Mouse (Mus musculus): ENCODE data around the gene Fgfr2. TPM values are rescaled to one million over a fixed set of nuclear protein-coding genes. Genes with fewer than 3 reads are reported as not detected.
A peak's percentile ranks its signal among the peaks of the same experiment; 100 is the strongest.

Gene Fgfr2
- polyA plus RNA-seq, 1 experiment from 2014 or later, result 137 TPM

GRCm38 (mm10) chr7:130854684-130855292 lies 2268.4 kb downstream of the Fgfr2 start:
- no peak overlapping the region for H3K4me2 ChIP-seq (replicated peaks)
- no peak overlapping the region for H3K4me3 ChIP-seq (replicated peaks)
- no peaks in the 10 kb centered on the region for H3K4me1 ChIP-seq
- H3K9ac ChIP-seq, result no peak overlapping the region
- no peak for ATAC-seq (ENCODE audit: insufficient number of reproducible peaks, low FRiP score, low TSS enrichment, low read depth)
- H3K36me3 ChIP-seq, result no peaks in the 10 kb centered on the region
- H3K27ac ChIP-seq (replicated peaks), result no peak overlapping the region
- 72% methylated on average over 4 of the region's 4 CpGs for WGBS
- H3K9me3 ChIP-seq (replicated peaks), result no peaks in the 10 kb centered on the region
- H3K27me3 ChIP-seq, result no peaks in the 10 kb centered on the region

GRCm38 (mm10) chr7:130847164-130847718 lies 2275.9 kb downstream of the Fgfr2 start:
- Histone ChIP-seq H3K4me1 (no peaks in the 10 kb centered on the region), H3K9ac (no peak overlapping the region), H3K9me3 (replicated peaks) (no peaks in the 10 kb centered on the region), H3K4me3 (replicated peaks) (no peak overlapping the region), H3K27me3 (no peaks in the 10 kb centered on the region), H3K4me2 (replicated peaks) (no peak overlapping the region), H3K36me3 (no peaks in the 10 kb centered on the region), H3K27ac (replicated peaks) (no peak overlapping the region)
- 77% methylated on average over 17 of the region's 17 CpGs for WGBS
- ATAC-seq (ENCODE audit: insufficient number of reproducible peaks, low FRiP score, low TSS enrichment, low read depth), result no peak

- 90% methylated on average over 12 of the region's 12 CpGs for WGBS
- Histone ChIP-seq H3K4me3 (replicated peaks) (no peak overlapping the region), H3K9ac (no peak overlapping the region), H3K27ac (replicated peaks) (no peak overlapping the region), H3K36me3 (no peaks in the 10 kb centered on the region), H3K4me1 (peaks cover 18% of the 10 kb centered on the region), H3K9me3 (replicated peaks) (no peaks in the 10 kb centered on the region), H3K4me2 (replicated peaks) (no peak overlapping the region), H3K27me3 (0 out of 2 replicates have a peak, but pooled peaks cover 4% of the 10 kb centered on the region)
- no peak for ATAC-seq (ENCODE audit: insufficient number of reproducible peaks, low FRiP score, low TSS enrichment, low read depth)
Measured at GRCm38 (mm10) chr7:130839380-130840100, 2283.6 kb downstream of the Fgfr2 start.

GRCm38 (mm10) chr7:130838658-130839025 lies 2284.5 kb downstream of the Fgfr2 start:
- ATAC-seq (ENCODE audit: insufficient number of reproducible peaks, low FRiP score, low TSS enrichment, low read depth), result no peak
- Histone ChIP-seq H3K9ac (no peak overlapping the region), H3K9me3 (replicated peaks) (no peaks in the 10 kb centered on the region), H3K4me2 (replicated peaks) (no peak overlapping the region), H3K36me3 (no peaks in the 10 kb centered on the region), H3K4me3 (replicated peaks) (no peak overlapping the region), H3K27ac (replicated peaks) (no peak overlapping the region), H3K4me1 (peaks cover 18% of the 10 kb centered on the region), H3K27me3 (peaks cover 7% of the 10 kb centered on the region; the same call in 1 of the 2 replicates)
- 72% methylated on average over 3 of the region's 3 CpGs for WGBS

- WGBS, result 40% methylated on average over 12 of the region's 12 CpGs
- ATAC-seq (ENCODE audit: insufficient number of reproducible peaks, low FRiP score, low TSS enrichment, low read depth), result no peak
Measured at GRCm38 (mm10) chr7:130837941-130838657, 2285.1 kb downstream of the Fgfr2 start.

GRCm38 (mm10) chr7:130836066-130836465 lies 2287.1 kb downstream of the Fgfr2 start:
- 87% methylated on average over 9 of the region's 9 CpGs for WGBS
- Histone ChIP-seq H3K27me3 (peaks cover 7% of the 10 kb centered on the region; the same call in 1 of the 2 replicates), H3K4me1 (peaks cover 18% of the 10 kb centered on the region), H3K27ac (replicated peaks) (no peak overlapping the region), H3K4me3 (replicated peaks) (no peak overlapping the region), H3K36me3 (no peaks in the 10 kb centered on the region), H3K4me2 (replicated peaks) (no peak overlapping the region), H3K9ac (no peak overlapping the region), H3K9me3 (replicated peaks) (no peaks in the 10 kb centered on the region)
- ATAC-seq (ENCODE audit: insufficient number of reproducible peaks, low FRiP score, low TSS enrichment, low read depth), result no peak

More at GRCm38 (mm10) chr7:130837941-130838657, 2285.1 kb downstream of the Fgfr2 start:
- no peak overlapping the region for H3K4me2 ChIP-seq (replicated peaks)
- H3K4me1 ChIP-seq, result peaks cover 18% of the 10 kb centered on the region
- peaks cover 7% of the 10 kb centered on the region; the same call in 1 of the 2 replicates for H3K27me3 ChIP-seq
- H3K9me3 ChIP-seq (replicated peaks), result no peaks in the 10 kb centered on the region
- H3K27ac ChIP-seq (replicated peaks), result no peak overlapping the region
- no peak overlapping the region for H3K4me3 ChIP-seq (replicated peaks)
- no peak overlapping the region for H3K9ac ChIP-seq
- no peaks in the 10 kb centered on the region for H3K36me3 ChIP-seq

GRCm38 (mm10) chr7:130834958-130835861 lies 2287.9 kb downstream of the Fgfr2 start:
- Histone ChIP-seq H3K4me1 (peaks cover 18% of the 10 kb centered on the region), H3K9me3 (replicated peaks) (no peaks in the 10 kb centered on the region), H3K27me3 (peaks cover 7% of the 10 kb centered on the region; the same call in 1 of the 2 replicates), H3K4me2 (replicated peaks) (no peak overlapping the region), H3K9ac (no peak overlapping the region), H3K27ac (replicated peaks) (no peak overlapping the region), H3K4me3 (replicated peaks) (no peak overlapping the region), H3K36me3 (no peaks in the 10 kb centered on the region)
- whole genome bisulfite sequencing, result 19% methylated on average over 18 of the region's 18 CpGs
- ATAC-seq (ENCODE audit: insufficient number of reproducible peaks, low FRiP score, low TSS enrichment, low read depth), result no peak

GRCm38 (mm10) chr7:130834299-130834698 lies 2288.9 kb downstream of the Fgfr2 start:
- Histone ChIP-seq H3K4me2 (replicated peaks) (no peak overlapping the region), H3K27me3 (peaks cover 7% of the 10 kb centered on the region; the same call in 1 of the 2 replicates), H3K9me3 (replicated peaks) (no peaks in the 10 kb centered on the region), H3K4me1 (peaks cover 18% of the 10 kb centered on the region), H3K27ac (replicated peaks) (no peak overlapping the region), H3K36me3 (no peaks in the 10 kb centered on the region), H3K9ac (no peak overlapping the region), H3K4me3 (replicated peaks) (no peak overlapping the region)
- 15% methylated on average over 21 of the region's 21 CpGs for WGBS
- peak; percentile 95 for ATAC-seq (ENCODE audit: insufficient number of reproducible peaks, low FRiP score, low TSS enrichment, low read depth)

GRCm38 (mm10) chr7:130831586-130831985 lies 2291.6 kb downstream of the Fgfr2 start:
- Histone ChIP-seq H3K4me3 (replicated peaks) (no peak overlapping the region), H3K36me3 (no peaks in the 10 kb centered on the region), H3K27ac (replicated peaks) (no peak overlapping the region), H3K27me3 (peaks cover 7% of the 10 kb centered on the region; the same call in 1 of the 2 replicates), H3K4me1 (peaks cover 11% of the 10 kb centered on the region), H3K9ac (no peak overlapping the region), H3K4me2 (replicated peaks) (no peak overlapping the region), H3K9me3 (replicated peaks) (no peaks in the 10 kb centered on the region)
- no peak for ATAC-seq (ENCODE audit: insufficient number of reproducible peaks, low FRiP score, low TSS enrichment, low read depth)
- 91% methylated on average over 5 of the region's 5 CpGs for WGBS

- Histone ChIP-seq H3K4me2 (replicated peaks) (no peak overlapping the region), H3K27me3 (no peaks in the 10 kb centered on the region), H3K9me3 (replicated peaks) (no peaks in the 10 kb centered on the region), H3K27ac (replicated peaks) (no peak overlapping the region), H3K4me3 (replicated peaks) (no peak overlapping the region), H3K36me3 (no peaks in the 10 kb centered on the region), H3K4me1 (no peaks in the 10 kb centered on the region), H3K9ac (no peak overlapping the region)
- no peak for ATAC-seq (ENCODE audit: insufficient number of reproducible peaks, low FRiP score, low TSS enrichment, low read depth)
- 85% methylated on average over 10 of the region's 10 CpGs for WGBS
Measured at GRCm38 (mm10) chr7:130828475-130828874, 2294.7 kb downstream of the Fgfr2 start.

Measured in embryonic facial prominence, embryonic 15.5 days (tissue).